Mouse (Mus musculus): ENCODE data around the gene Gse1.

DNA sequence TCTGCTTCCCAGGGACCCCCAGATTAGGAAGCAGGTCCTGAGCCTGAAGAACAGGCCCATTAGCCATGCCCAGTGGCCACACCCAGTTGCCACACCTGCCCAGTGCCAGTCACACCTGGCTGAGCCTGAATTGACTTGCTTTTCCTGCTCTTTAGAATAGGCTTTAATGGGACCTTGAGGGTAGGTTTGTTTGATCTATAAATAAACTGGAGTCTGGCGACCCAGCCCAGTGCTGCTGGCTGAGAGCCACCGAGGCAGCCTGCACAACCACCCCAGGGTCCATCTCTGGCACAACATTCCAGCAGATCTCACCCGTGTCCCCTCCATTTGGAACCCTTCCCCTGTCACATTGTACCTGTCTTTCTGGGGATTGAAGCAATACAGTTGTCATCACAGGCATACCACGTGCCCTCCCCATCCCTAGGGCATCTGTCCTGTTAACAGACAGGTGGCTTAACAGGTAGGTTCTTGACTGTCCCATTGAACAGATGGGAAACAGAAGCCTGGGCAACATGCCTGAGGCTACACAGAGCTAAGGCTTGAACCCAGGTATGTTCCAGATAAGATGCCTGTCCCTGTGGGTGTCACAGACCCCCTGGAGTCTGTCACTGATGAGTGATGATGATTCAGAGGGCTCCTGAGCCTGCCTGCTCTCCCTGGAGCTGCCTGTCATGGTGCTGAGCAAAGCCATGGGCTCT lies 214.2 kb downstream of the Gse1 start:
- TF ChIP-seq HCFC1 (IDR thresholded peaks at IDR 0.05; ENCODE audit: borderline replicate concordance, insufficient read depth, low read length) (no peak), MAFK (IDR thresholded peaks at IDR 0.05; ENCODE audit: insufficient read depth, low read depth, low read length) (no peak)
